Mouse (Mus musculus) hindbrain, embryonic 14.5 days (tissue): ENCODE data around the gene Zscan21. TPM values are rescaled to one million over a fixed set of nuclear protein-coding genes. Genes with fewer than 3 reads are reported as not detected.

Source experiments
- ATAC-seq: fragments of 200-750 bp; cut with Nextera tagmentation; 2 replicates; pipeline ENCODE4 v1.8.0; 2017; ENCODE audit warnings: moderate number of reproducible peaks, mild to moderate bottlenecking, moderate TSS enrichment, moderate library complexity; ENCODE audit not compliant: low FRiP score
- DNase-seq: peaks from one replicate; pipeline ENCODE4 v3.0.0-alpha.2; 2015; ENCODE audit warnings: low spot score
- H3K27ac ChIP-seq: fragments of 300-500 bp; sonication (generic); 2 replicates; pipeline ENCODE4 v1.5.1; 2014; ENCODE audit warnings: mild to moderate bottlenecking, moderate library complexity
- H3K27me3 ChIP-seq: fragments of 300-500 bp; sonication (generic); 2 replicates; pipeline ENCODE4 v1.6.1; 2014; ENCODE audit warnings: mild to moderate bottlenecking, low read length, mixed read lengths; ENCODE audit not compliant: control insufficient read depth, insufficient read depth
- H3K36me3 ChIP-seq: fragments of 300-500 bp; sonication (generic); replicated peaks from 2 replicates; pipeline ENCODE4 v1.6.1; 2014; ENCODE audit not compliant: control insufficient read depth, insufficient read depth
- H3K4me1 ChIP-seq: fragments of 300-500 bp; sonication (generic); replicated peaks from 2 replicates; pipeline ENCODE4 v1.6.1; 2014; ENCODE audit warnings: antibody characterized with exemption, low read length, mixed read lengths; ENCODE audit not compliant: control insufficient read depth, insufficient read depth
- H3K4me2 ChIP-seq: fragments of 300-500 bp; sonication (generic); replicated peaks from 2 replicates; pipeline ENCODE4 v1.6.1; 2014; ENCODE audit warnings: mild to moderate bottlenecking, moderate library complexity
- H3K4me3 ChIP-seq: fragments of 300-500 bp; sonication (generic); replicated peaks from 2 replicates; pipeline ENCODE4 v1.5.1; 2014; ENCODE audit warnings: mild to moderate bottlenecking, low read length
- H3K9ac ChIP-seq: fragments of 300-500 bp; sonication (generic); 2 replicates; pipeline ENCODE4 v1.6.1; 2014
- H3K9me3 ChIP-seq: fragments of 300-500 bp; sonication (generic); 2 replicates; pipeline ENCODE4 v1.6.1; 2016; ENCODE audit warnings: low read length; ENCODE audit not compliant: control insufficient read depth
- WGBS: fragments of 180-500 bp; shearing (Covaris S2); extraction: QIAGEN DNeasy Blood & Tissue Kit; methylation state at CpG from one replicate; pipeline ENCODE4 v1.1.7; 2014; 5-methylcytosine and 5-hydroxymethylcytosine counted together
- microRNA counts: library from miRNA; unstranded; fragments of <30 nt; microRNA quantifications from one replicate; lab custom pipeline; 2016
- microRNA-seq: library from miRNA; unstranded; fragments of <30 nt; microRNA quantifications from one replicate; pipeline ENCODE4, GENCODE M21; 2016
- polyA plus RNA-seq: library from polyadenylated mRNA; unstranded; fragments of >200 nt; fragmentation: Nextera tagmentation; extraction: Ambion mirVana; gene quantifications from 2 replicates; pipeline ENCODE4 v1.2.1, GENCODE M21; 2014

Zscan21 gene
- polyA plus RNA-seq, 1 experiment from 2014 or later: 84.0 TPM

GRCm38 (mm10) chr5:138173217-138173616 lies 56.5 kb downstream of the Zscan21 start:
- Histone ChIP-seq H3K27me3 (no peaks in the 10 kb centered on the region), H3K36me3 (peaks cover 58% of the 10 kb centered on the region), H3K4me3 (peak overlapping the region; percentile 84; the same call in 1 of the 2 replicates), H3K4me1 (peaks cover 22% of the 10 kb centered on the region), H3K27ac (no peak overlapping the region), H3K4me2 (peak overlapping the region; percentile 99), H3K9ac (no peak overlapping the region), H3K9me3 (no peaks in the 10 kb centered on the region)
- DNase-seq (no peak), ATAC-seq (no peak)
- WGBS: 79% methylated on average over 3 of the region's 3 CpGs

MicroRNAs within 50 kb of the gene (microRNA counts, 519-probe panel; counts per million panel counts)
- microRNA mmu-miR-106b (lab: Ali Mortazavi, UCI): 6,067 counts per million, percentile 80 among the panel's probes with 10 or more counts
- microRNA mmu-miR-25 (lab: Ali Mortazavi, UCI): 6,321 counts per million, percentile 83 among the panel's probes with 10 or more counts
- 5,760 counts per million, percentile 73 among the panel's probes with 10 or more counts for microRNA mmu-miR-93 (lab: Ali Mortazavi, UCI)

Small RNA genes within 50 kb of the gene (microRNA-seq; reads per million reads assigned to microRNA genes)
- gene Mir106b: 6,959 reads per million, percentile 94 among the genes with 10 or more reads in this experiment
- gene Mir25: 366 reads per million, percentile 68 among the genes with 10 or more reads in this experiment
- 6,060 reads per million, percentile 92 among the genes with 10 or more reads in this experiment for gene Mir93

Other genes starting within 250 kb of the Zscan21 start
- not detected in 2 replicates for gene Pilrb2, start 245.1 kb upstream of the Zscan21 start, polyA plus RNA-seq
- gene Cyp3a13, start 195.3 kb upstream of the Zscan21 start, polyA plus RNA-seq: not detected in 2 replicates
- 0.80 and 1.2 TPM in 2 replicates for gene Gjc3, start 153.8 kb upstream of the Zscan21 start, polyA plus RNA-seq
- not detected in 2 replicates for gene Azgp1, start 135.4 kb upstream of the Zscan21 start, polyA plus RNA-seq
- gene Smok3a, start 95.6 kb upstream of the Zscan21 start, polyA plus RNA-seq: not detected in 2 replicates
- gene Smok3b, start 95.5 kb upstream of the Zscan21 start, polyA plus RNA-seq: not detected in 2 replicates
- gene Smok3c, start 63.7 kb upstream of the Zscan21 start, polyA plus RNA-seq: not detected in 2 replicates
- 31.2 and 34.1 TPM in 2 replicates for gene Zkscan1, start 31.8 kb upstream of the Zscan21 start, polyA plus RNA-seq
- 17.9 and 21.4 TPM in 2 replicates for gene Zfp113, start 38.8 kb downstream of the Zscan21 start, polyA plus RNA-seq
- 239 and 253 TPM in 2 replicates for gene Cops6, start 44.2 kb downstream of the Zscan21 start, polyA plus RNA-seq
- gene Ap4m1, start 55.1 kb downstream of the Zscan21 start, polyA plus RNA-seq: 15.2 and 15.5 TPM in 2 replicates
- gene Mcm7, start 55.5 kb downstream of the Zscan21 start, polyA plus RNA-seq: 71.6 and 78.1 TPM in 2 replicates
- 67.1 and 72.8 TPM in 2 replicates for gene Taf6, start 70.5 kb downstream of the Zscan21 start, polyA plus RNA-seq
- gene Cnpy4, start 70.6 kb downstream of the Zscan21 start, polyA plus RNA-seq: 29.5 and 31.5 TPM in 2 replicates
- gene Mblac1, start 77.4 kb downstream of the Zscan21 start, polyA plus RNA-seq: 12.5 and 13.6 TPM in 2 replicates
- gene Nxpe5, start 109.0 kb downstream of the Zscan21 start, polyA plus RNA-seq: 0.07 TPM in 1 of 2 replicates, not detected in the other
- gene Lamtor4, start 138.6 kb downstream of the Zscan21 start, polyA plus RNA-seq: 74.7 and 85.0 TPM in 2 replicates
- gene BC037034, start 147.1 kb downstream of the Zscan21 start, polyA plus RNA-seq: 19.5 and 19.7 TPM in 2 replicates
- gene Gal3st4, start 155.9 kb downstream of the Zscan21 start, polyA plus RNA-seq: 2.6 and 2.9 TPM in 2 replicates
- gene Gm43720, start 163.1 kb downstream of the Zscan21 start, polyA plus RNA-seq: 0.15 TPM in 1 of 2 replicates, not detected in the other
- gene Gpc2, start 163.1 kb downstream of the Zscan21 start, polyA plus RNA-seq: 23.9 and 24.2 TPM in 2 replicates
- gene Stag3, start 163.3 kb downstream of the Zscan21 start, polyA plus RNA-seq: 9.0 and 9.5 TPM in 2 replicates
- 0.19 TPM in 1 of 2 replicates, not detected in the other for gene Pvrig, start 225.1 kb downstream of the Zscan21 start, polyA plus RNA-seq